Mouse (Mus musculus): ENCODE measurements around the gene Zfp931. TPM values are rescaled to one million over a fixed set of nuclear protein-coding genes. Genes with fewer than 3 reads are reported as not detected.
"Not testable (repeated sequence)": the region's sequence is repeated elsewhere in the genome, so short reads cannot be mapped to it uniquely, and the experiment has no call there.

Zfp931 gene
- polyA plus RNA-seq (2016; fragmentation: Nextera tagmentation; extraction: Ambion mirVana): 16.2 and 17.0 TPM in 2 replicates

- not testable (repeated sequence) for H3K9me3 ChIP-seq (replicated peaks); DNase-seq (ENCODE audit: low spot score); H3K4me1 ChIP-seq; H3K36me3 ChIP-seq; H3K27ac ChIP-seq; H3K27me3 ChIP-seq (ENCODE audit: low read depth, poor library complexity, severe bottlenecking)
- H3K4me3 ChIP-seq: peak within 1 kb of the TSS; percentile 49
- WGBS: 0% methylated on average over 8 of the region's 14 CpGs
Measured at GRCm38 (mm10) chr2:178078166-178078717, at the start of gene Zfp931. TSS of gene Zfp931 (minus strand) at chr2:178078476.

- H3K27ac ChIP-seq: no peak overlapping the region
- peaks cover 25% of the 10 kb centered on the region for H3K4me1 ChIP-seq
- H3K4me3 ChIP-seq: no peak overlapping the region
- H3K9me3 ChIP-seq (replicated peaks): no peaks in the 10 kb centered on the region
- H3K36me3 ChIP-seq: no peaks in the 10 kb centered on the region
- H3K27me3 ChIP-seq (ENCODE audit: low read depth, poor library complexity, severe bottlenecking): no peaks in the 10 kb centered on the region
- WGBS: 89% methylated on average over 7 of the region's 7 CpGs
- peak; percentile 18 for DNase-seq (ENCODE audit: low spot score)
Measured at GRCm38 (mm10) chr2:178126041-178126820, 48.0 kb upstream of the Zfp931 start.

GRCm38 (mm10) chr2:178125427-178125826 is 47.2 kb upstream of the Zfp931 start:
- peak; percentile 23 for DNase-seq (ENCODE audit: low spot score)
- no peaks in the 10 kb centered on the region for H3K9me3 ChIP-seq (replicated peaks)
- H3K27ac ChIP-seq: no peak overlapping the region
- no peak overlapping the region for H3K4me3 ChIP-seq
- peaks cover 33% of the 10 kb centered on the region for H3K4me1 ChIP-seq
- H3K36me3 ChIP-seq: no peaks in the 10 kb centered on the region
- 0 out of 2 replicates have a peak, but pooled peaks cover 4% of the 10 kb centered on the region for H3K27me3 ChIP-seq (ENCODE audit: low read depth, poor library complexity, severe bottlenecking)
- WGBS: 81% methylated on average over 8 of the region's 8 CpGs

- peak; percentile 27 for DNase-seq (ENCODE audit: low spot score)
- Histone ChIP-seq H3K27ac (peak overlapping the region; percentile 83), H3K4me3 (no peak overlapping the region), H3K9me3 (replicated peaks) (no peaks in the 10 kb centered on the region), H3K36me3 (no peaks in the 10 kb centered on the region), H3K4me1 (peaks cover 52% of the 10 kb centered on the region), H3K27me3 (ENCODE audit: low read depth, poor library complexity, severe bottlenecking) (peaks cover 20% of the 10 kb centered on the region)
- 77% methylated on average over 15 of the region's 15 CpGs for WGBS
Measured at GRCm38 (mm10) chr2:178123466-178123865, 45.2 kb upstream of the Zfp931 start.

- Histone ChIP-seq H3K36me3 (no peaks in the 10 kb centered on the region), H3K27ac (peak overlapping the region; percentile 83), H3K4me1 (peaks cover 61% of the 10 kb centered on the region), H3K27me3 (ENCODE audit: low read depth, poor library complexity, severe bottlenecking) (peaks cover 26% of the 10 kb centered on the region), H3K4me3 (no peak overlapping the region), H3K9me3 (replicated peaks) (no peaks in the 10 kb centered on the region)
- WGBS: 36% methylated on average over 4 of the region's 4 CpGs
- DNase-seq (ENCODE audit: low spot score): peak; percentile 51
Measured at GRCm38 (mm10) chr2:178121946-178122665, 43.8 kb upstream of the Zfp931 start.

- peak; percentile 39 for DNase-seq (ENCODE audit: low spot score)
- Histone ChIP-seq H3K27me3 (ENCODE audit: low read depth, poor library complexity, severe bottlenecking) (peaks cover 26% of the 10 kb centered on the region), H3K27ac (peak overlapping the region; percentile 83), H3K36me3 (no peaks in the 10 kb centered on the region), H3K9me3 (replicated peaks) (no peaks in the 10 kb centered on the region), H3K4me1 (peaks cover 61% of the 10 kb centered on the region), H3K4me3 (no peak overlapping the region)
- WGBS: 7% methylated on average over 2 of the region's 2 CpGs
Measured at GRCm38 (mm10) chr2:178121375-178121688, 43.1 kb upstream of the Zfp931 start.

GRCm38 (mm10) chr2:178120651-178121374 is 42.5 kb upstream of the Zfp931 start:
- H3K4me3 ChIP-seq: no peak overlapping the region
- no peaks in the 10 kb centered on the region for H3K9me3 ChIP-seq (replicated peaks)
- peak; percentile 29 for DNase-seq (ENCODE audit: low spot score)
- H3K4me1 ChIP-seq: peaks cover 61% of the 10 kb centered on the region
- H3K27ac ChIP-seq: peak overlapping the region; percentile 83
- H3K27me3 ChIP-seq (ENCODE audit: low read depth, poor library complexity, severe bottlenecking): peaks cover 26% of the 10 kb centered on the region
- H3K36me3 ChIP-seq: no peaks in the 10 kb centered on the region
- WGBS: 91% methylated on average over 8 of the region's 8 CpGs

GRCm38 (mm10) chr2:178120356-178120645 is 42.0 kb upstream of the Zfp931 start:
- Histone ChIP-seq H3K4me3 (0 out of 2 replicates have a peak overlapping the region, but pooled peaks have one; percentile 67), H3K27ac (peak overlapping the region; percentile 83), H3K36me3 (no peaks in the 10 kb centered on the region), H3K27me3 (ENCODE audit: low read depth, poor library complexity, severe bottlenecking) (peaks cover 26% of the 10 kb centered on the region), H3K9me3 (replicated peaks) (no peaks in the 10 kb centered on the region), H3K4me1 (peaks cover 61% of the 10 kb centered on the region)
- no peak for DNase-seq (ENCODE audit: low spot score)

GRCm38 (mm10) chr2:178119561-178120355 is 41.5 kb upstream of the Zfp931 start:
- 21% methylated on average over 19 of the region's 19 CpGs for WGBS

GRCm38 (mm10) chr2:178118801-178119560 is 40.7 kb upstream of the Zfp931 start, which contains the start of gene Phactr3:
TSS of gene Phactr3 (plus strand) at chr2:178118975.
- peak; percentile 64 for DNase-seq (ENCODE audit: low spot score)
- peak within 1 kb of the TSS; percentile 83 for H3K27ac ChIP-seq
- 2% methylated on average over 45 of the region's 45 CpGs for WGBS

More at GRCm38 (mm10) chr2:178119561-178120355, 41.5 kb upstream of the Zfp931 start:
- Histone ChIP-seq H3K4me1 (peaks cover 61% of the 10 kb centered on the region), H3K27me3 (ENCODE audit: low read depth, poor library complexity, severe bottlenecking) (peaks cover 26% of the 10 kb centered on the region), H3K4me3 (peak overlapping the region; percentile 67), H3K9me3 (replicated peaks) (no peaks in the 10 kb centered on the region), H3K36me3 (no peaks in the 10 kb centered on the region), H3K27ac (peak overlapping the region; percentile 83)
- DNase-seq (ENCODE audit: low spot score): peak; percentile 49

GRCm38 (mm10) chr2:178117946-178118345 is 39.7 kb upstream of the Zfp931 start:
- peak; percentile 67 for DNase-seq (ENCODE audit: low spot score)
- Histone ChIP-seq H3K9me3 (replicated peaks) (no peaks in the 10 kb centered on the region), H3K4me3 (no peak overlapping the region), H3K36me3 (no peaks in the 10 kb centered on the region), H3K27me3 (ENCODE audit: low read depth, poor library complexity, severe bottlenecking) (peaks cover 26% of the 10 kb centered on the region), H3K4me1 (peaks cover 54% of the 10 kb centered on the region), H3K27ac (no peak overlapping the region)
- WGBS: 22% methylated on average over 12 of the region's 12 CpGs

More at GRCm38 (mm10) chr2:178118801-178119560, 40.7 kb upstream of the Zfp931 start, which contains the start of gene Phactr3:
- Histone ChIP-seq H3K9me3 (replicated peaks) (no peaks in the 10 kb centered on the region), H3K4me3 (peak within 1 kb of the TSS; percentile 67), H3K36me3 (no peaks in the 10 kb centered on the region), H3K4me1 (peaks cover 61% of the 10 kb centered on the region), H3K27me3 (ENCODE audit: low read depth, poor library complexity, severe bottlenecking) (peaks cover 26% of the 10 kb centered on the region)

Data from limb, embryonic 10.5 days (tissue).